Comparison of ENCODE assay signal across 11 mouse cellular contexts in genomic region chr10:111867538-111867937, GRCm38 (mm10).
DNase-seq lines count a peak whose midpoint lies in the region; ATAC-seq lines count a peak whose summit lies in the region.
"Had no signal": no experiment of that assay in that cellular context is flagged by ENCODE, and none has a peak within 500 bp of the region (broad histone marks: within the 10 kb centered on the region; RNA-seq: fewer than 3 reads in every experiment).

No protein-coding gene starts in this region.

- intact Hi-C loops in left cerebral cortex, postnatal 14 days (cut with DNase I): no loop called here

- 17% methylated on average over 6 of the region's 6 CpGs for WGBS in heart, embryonic 14.5 days
- 2% methylated on average over 6 of the region's 6 CpGs for WGBS in forebrain, embryonic 12.5 days
- WGBS in midbrain, embryonic 10.5 days: 3% methylated on average over 6 of the region's 6 CpGs

- ATAC-seq in heart, embryonic 14.5 days (ENCODE audit: insufficient number of reproducible peaks, insufficient read depth, low FRiP score, low read depth): no peak
- ATAC-seq in forebrain, embryonic 12.5 days (ENCODE audit: low FRiP score): no peak; the same call in 1 of the 2 replicates

- H3K9ac ChIP-seq in heart, embryonic 14.5 days (ENCODE audit: low read length): no peak overlapping the region
- no peak overlapping the region for H3K9ac ChIP-seq in forebrain, embryonic 12.5 days
- H3K9ac ChIP-seq: stomach, embryonic 15.5 days had no signal

- H3K4me1 ChIP-seq in heart, embryonic 14.5 days (ENCODE audit: control insufficient read depth in 2 of 2, insufficient read depth in 2 of 2, low read length in 2 of 2): peaks cover 5 to 7% of the 10 kb centered on the region in 2 experiments
- peaks cover 12% of the 10 kb centered on the region for H3K4me1 ChIP-seq in forebrain, embryonic 12.5 days
- peaks cover 25% of the 10 kb centered on the region for H3K4me1 ChIP-seq in midbrain, embryonic 10.5 days
- H3K4me1 ChIP-seq: stomach, embryonic 15.5 days had no signal

- H3K36me3 ChIP-seq in heart, embryonic 14.5 days (ENCODE audit: control insufficient read depth, insufficient read depth, low read length): no peaks in the 10 kb centered on the region
- H3K36me3 ChIP-seq in forebrain, embryonic 12.5 days (replicated peaks): no peaks in the 10 kb centered on the region
- H3K36me3 ChIP-seq in midbrain, embryonic 10.5 days: no peaks in the 10 kb centered on the region
- no peaks in the 10 kb centered on the region for H3K36me3 ChIP-seq in splenic B cell, adult 2 months (ENCODE audit: control insufficient read depth, insufficient read depth, low read length, poor library complexity, severe bottlenecking)
- H3K36me3 ChIP-seq: stomach, embryonic 15.5 days had no signal

- H3K27ac ChIP-seq in heart, embryonic 14.5 days (replicated peaks in 1 of 2; ENCODE audit: control insufficient read depth in 1 of 2, insufficient read depth in 1 of 2, low read depth in 2 of 2, low read length in 2 of 2): no peak overlapping the region; a peak in 1 of 4 replicates
- peak overlapping the region; percentile 16; the same call in 1 of the 2 replicates for H3K27ac ChIP-seq in forebrain, embryonic 12.5 days
- H3K27ac ChIP-seq in midbrain, embryonic 10.5 days (replicated peaks): peak overlapping the region; percentile 76
- H3K27ac ChIP-seq: macrophage; stomach, embryonic 15.5 days had no signal

- DNase-seq in heart, postnatal 4 days: no peak
- peak; percentile 44 for DNase-seq in midbrain, embryonic 10.5 days (ENCODE audit: low spot score)
- DNase-seq in splenic B cell, adult 2 months (ENCODE audit: low read depth, low spot score): peak; percentile 2
- DNase-seq in kidney, postnatal 25 days: no peak
- no peak for DNase-seq in left cerebral cortex, postnatal 14 days (ENCODE audit: low spot score in 2 of 2)
- no peak for DNase-seq in left cerebral cortex, adult 9 months (ENCODE audit: low spot score in 2 of 2)
- DNase-seq: heart, adult 11 months had no signal

- no peaks in the 10 kb centered on the region for H3K27me3 ChIP-seq in heart, embryonic 14.5 days (ENCODE audit: control insufficient read depth, insufficient read depth, low read length)
- no peaks in the 10 kb centered on the region for H3K27me3 ChIP-seq in forebrain, embryonic 12.5 days
- no peaks in the 10 kb centered on the region for H3K27me3 ChIP-seq in midbrain, embryonic 10.5 days (ENCODE audit: low read depth, poor library complexity, severe bottlenecking)
- H3K27me3 ChIP-seq in splenic B cell, adult 2 months (ENCODE audit: control insufficient read depth, insufficient read depth, low read length, poor library complexity, severe bottlenecking): no peaks in the 10 kb centered on the region
- H3K27me3 ChIP-seq: stomach, embryonic 15.5 days had no signal

- no peak overlapping the region for H3K4me3 ChIP-seq in heart, embryonic 14.5 days (ENCODE audit: control insufficient read depth in 1 of 2, insufficient read depth in 1 of 2, low read depth in 1 of 2, low read length in 2 of 2)
- no peak overlapping the region for H3K4me3 ChIP-seq in forebrain, embryonic 12.5 days (replicated peaks)
- H3K4me3 ChIP-seq in midbrain, embryonic 10.5 days: 0 out of 2 replicates have a peak overlapping the region, but pooled peaks have one; percentile 9
- H3K4me3 ChIP-seq: stomach, embryonic 15.5 days had no signal

- H3K9me3 ChIP-seq in heart, embryonic 14.5 days (ENCODE audit: control insufficient read depth, low read length): no peaks in the 10 kb centered on the region
- H3K9me3 ChIP-seq in forebrain, embryonic 12.5 days: no peaks in the 10 kb centered on the region
- H3K9me3 ChIP-seq in midbrain, embryonic 10.5 days (replicated peaks): 0 out of 2 replicates have a peak, but pooled peaks cover 2% of the 10 kb centered on the region
- H3K9me3 ChIP-seq: stomach, embryonic 15.5 days had no signal

- H3K4me2 ChIP-seq in heart, embryonic 14.5 days (ENCODE audit: low read length): 0 out of 2 replicates have a peak overlapping the region, but pooled peaks have one; percentile 16
- H3K4me2 ChIP-seq in forebrain, embryonic 12.5 days: peak overlapping the region; percentile 9; the same call in 1 of the 2 replicates
- H3K4me2 ChIP-seq: stomach, embryonic 15.5 days had no signal

Comparison
In these comparisons a context has a peak if more than half of its experiments do, and no peak if none do; other contexts are left out.
1. H3K27ac ChIP-seq: peak in forebrain, embryonic 12.5 days (single experiment) and midbrain, embryonic 10.5 days (single experiment); none in heart, embryonic 14.5 days (0 of 2).
2. DNase-seq: peak in midbrain, embryonic 10.5 days (single experiment) and splenic B cell, adult 2 months (single experiment); none in heart, postnatal 4 days (single experiment), kidney, postnatal 25 days (0 of 2), left cerebral cortex, postnatal 14 days (0 of 2) and left cerebral cortex, adult 9 months (0 of 2).